Comparison of ENCODE assay signal across 10 mouse cellular contexts in the genomic region with DNA sequence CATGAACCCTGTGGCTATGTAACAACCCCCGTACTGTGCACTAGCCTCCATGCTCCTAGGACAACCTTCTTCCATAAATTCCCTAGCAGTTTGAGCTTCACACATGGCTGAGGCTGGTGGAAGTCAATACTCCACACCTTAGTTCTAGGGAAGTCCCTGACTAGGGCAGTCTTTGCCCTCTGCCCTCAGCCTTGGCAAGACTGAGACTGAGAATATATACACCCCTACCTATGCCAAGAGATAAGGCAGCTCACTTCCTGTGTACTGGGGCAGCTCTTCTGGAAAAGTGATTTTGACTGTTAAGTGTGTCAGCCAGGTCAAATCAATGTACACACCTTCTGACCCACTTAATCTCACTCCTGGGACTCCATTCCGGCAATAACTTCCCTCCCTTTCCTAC. TPM values are rescaled to one million over a fixed set of nuclear protein-coding genes. Genes with fewer than 3 reads are reported as not detected.
DNase-seq lines count a peak whose midpoint lies in the region; ATAC-seq lines count a peak whose summit lies in the region.
"Had no signal": no experiment of that assay in that cellular context is flagged by ENCODE, and none has a peak within 500 bp of the region (broad histone marks: within the 10 kb centered on the region; RNA-seq: fewer than 3 reads in every experiment).

No protein-coding gene starts in this region.

- no peaks in the 10 kb centered on the region for H3K9me3 ChIP-seq in embryonic facial prominence, embryonic 13.5 days
- H3K9me3 ChIP-seq in embryonic facial prominence, embryonic 10.5 days: no peaks in the 10 kb centered on the region
- no peaks in the 10 kb centered on the region for H3K9me3 ChIP-seq in megakaryocyte, embryonic 14.5 days
- H3K9me3 ChIP-seq in forebrain, embryonic 12.5 days: no peaks in the 10 kb centered on the region
- H3K9me3 ChIP-seq: lung, embryonic 15.5 days; neural tube, embryonic 13.5 days had no signal

- H3K27ac ChIP-seq in embryonic facial prominence, embryonic 13.5 days: no peak overlapping the region
- no peak overlapping the region for H3K27ac ChIP-seq in embryonic facial prominence, embryonic 10.5 days (replicated peaks)
- H3K27ac ChIP-seq in forebrain, embryonic 12.5 days: no peak overlapping the region
- H3K27ac ChIP-seq: lung, embryonic 15.5 days; neural tube, embryonic 13.5 days had no signal

- 75% methylated on average over 2 of the region's 2 CpGs for WGBS in embryonic facial prominence, embryonic 13.5 days
- WGBS in embryonic facial prominence, embryonic 10.5 days: 76% methylated on average over 2 of the region's 2 CpGs
- WGBS in forebrain, embryonic 12.5 days: 97% methylated on average over 2 of the region's 2 CpGs

- no peak for DNase-seq in embryonic facial prominence, embryonic 10.5 days (ENCODE audit: low spot score)
- peak; percentile 52 for DNase-seq in kidney, postnatal 14 days
- DNase-seq in thymus, postnatal 0 days (ENCODE audit: low spot score): peak; percentile 47
- no peak for DNase-seq in spleen, postnatal 10 days (ENCODE audit: low spot score in 2 of 2)

- H3K36me3 ChIP-seq in embryonic facial prominence, embryonic 13.5 days: peaks cover 14% of the 10 kb centered on the region
- peaks cover 26% of the 10 kb centered on the region for H3K36me3 ChIP-seq in embryonic facial prominence, embryonic 10.5 days (replicated peaks)
- peaks cover 97% of the 10 kb centered on the region for H3K36me3 ChIP-seq in megakaryocyte, embryonic 14.5 days (replicated peaks; ENCODE audit: low read length)
- H3K36me3 ChIP-seq in forebrain, embryonic 12.5 days (replicated peaks): peaks cover 6% of the 10 kb centered on the region; the same call in 1 of the 2 replicates

- no peaks in the 10 kb centered on the region for H3K27me3 ChIP-seq in embryonic facial prominence, embryonic 13.5 days
- H3K27me3 ChIP-seq in embryonic facial prominence, embryonic 10.5 days (replicated peaks; ENCODE audit: low read depth, poor library complexity, severe bottlenecking): no peaks in the 10 kb centered on the region
- no peaks in the 10 kb centered on the region for H3K27me3 ChIP-seq in megakaryocyte, embryonic 14.5 days (replicated peaks)
- no peaks in the 10 kb centered on the region for H3K27me3 ChIP-seq in forebrain, embryonic 12.5 days
- H3K27me3 ChIP-seq: lung, embryonic 15.5 days; neural tube, embryonic 13.5 days had no signal

- H3K4me1 ChIP-seq in embryonic facial prominence, embryonic 13.5 days: peaks cover 44% of the 10 kb centered on the region
- peaks cover 53% of the 10 kb centered on the region for H3K4me1 ChIP-seq in embryonic facial prominence, embryonic 10.5 days
- peaks cover 100% of the 10 kb centered on the region for H3K4me1 ChIP-seq in megakaryocyte, embryonic 14.5 days
- H3K4me1 ChIP-seq in forebrain, embryonic 12.5 days: peaks cover 28% of the 10 kb centered on the region

- no peak overlapping the region for H3K9ac ChIP-seq in embryonic facial prominence, embryonic 13.5 days
- H3K9ac ChIP-seq in forebrain, embryonic 12.5 days: no peak overlapping the region
- H3K9ac ChIP-seq: lung, embryonic 15.5 days; neural tube, embryonic 13.5 days had no signal

- H3K4me2 ChIP-seq in embryonic facial prominence, embryonic 13.5 days: no peak overlapping the region
- no peak overlapping the region for H3K4me2 ChIP-seq in forebrain, embryonic 12.5 days
- H3K4me2 ChIP-seq: lung, embryonic 15.5 days; neural tube, embryonic 13.5 days had no signal

- H3K4me3 ChIP-seq in embryonic facial prominence, embryonic 13.5 days: no peak overlapping the region
- H3K4me3 ChIP-seq in embryonic facial prominence, embryonic 10.5 days: no peak overlapping the region
- H3K4me3 ChIP-seq in megakaryocyte, embryonic 14.5 days (replicated peaks): peak overlapping the region; percentile 66
- H3K4me3 ChIP-seq in forebrain, embryonic 12.5 days (replicated peaks): no peak overlapping the region
- H3K4me3 ChIP-seq: lung, embryonic 15.5 days; neural tube, embryonic 13.5 days had no signal

- peak; percentile 44; the same call in 1 of the 2 replicates for ATAC-seq in embryonic facial prominence, embryonic 13.5 days (ENCODE audit: insufficient number of reproducible peaks, insufficient read depth, low FRiP score, low TSS enrichment, low read depth)
- no peak for ATAC-seq in megakaryocyte, adult 5-6 weeks (ENCODE audit: poor library complexity, severe bottlenecking)
- no peak for ATAC-seq in forebrain, embryonic 12.5 days (ENCODE audit: low FRiP score)

RNA-seq across cellular contexts. Expression of a gene that starts 34.0 kb away (rescaled TPM):
- polyA plus RNA-seq in embryonic facial prominence, embryonic 13.5 days (2015; fragmentation: Nextera tagmentation; extraction: Ambion mirVana): 0.74 and 0.96 TPM in 2 replicates
- polyA plus RNA-seq in embryonic facial prominence, embryonic 10.5 days (2016; fragmentation: Nextera tagmentation; extraction: Ambion mirVana): 0.40 and 0.57 TPM in 2 replicates
- polyA plus RNA-seq in megakaryocyte, embryonic 14.5 days (2012; ENCODE audit: insufficient read depth, low replicate concordance): 1.1 and 7.2 TPM in 2 replicates
- 0.30 and 0.31 TPM in 2 replicates for total RNA-seq in megakaryocyte, adult 5-6 weeks (2015)
- total RNA-seq in megakaryocyte, adult 5-6 weeks (2017): 0.18 and 0.28 TPM in 2 replicates
- 21.4 and 22.4 TPM in 2 replicates for polyA plus RNA-seq in thymus, postnatal 0 days (2015; fragmentation: Nextera tagmentation; extraction: Ambion mirVana)
- 1.3 and 1.4 TPM in 2 replicates for polyA plus RNA-seq in forebrain, embryonic 12.5 days (2016; fragmentation: Nextera tagmentation; extraction: Ambion mirVana)

RNA-seq across cellular contexts. Expression of a gene that starts 39.6 kb away (rescaled TPM):
- polyA plus RNA-seq in embryonic facial prominence, embryonic 13.5 days (2015; fragmentation: Nextera tagmentation; extraction: Ambion mirVana): 87.6 and 91.1 TPM in 2 replicates
- 88.1 and 92.5 TPM in 2 replicates for polyA plus RNA-seq in embryonic facial prominence, embryonic 10.5 days (2016; fragmentation: Nextera tagmentation; extraction: Ambion mirVana)
- polyA plus RNA-seq in megakaryocyte, embryonic 14.5 days (2012; ENCODE audit: insufficient read depth, low replicate concordance): 20.9 and 22.8 TPM in 2 replicates
- 60.6 and 66.0 TPM in 2 replicates for total RNA-seq in megakaryocyte, adult 5-6 weeks (2015)
- 72.4 and 76.5 TPM in 2 replicates for total RNA-seq in megakaryocyte, adult 5-6 weeks (2017)
- 58.5 and 65.0 TPM in 2 replicates for polyA plus RNA-seq in thymus, postnatal 0 days (2015; fragmentation: Nextera tagmentation; extraction: Ambion mirVana)
- polyA plus RNA-seq in forebrain, embryonic 12.5 days (2016; fragmentation: Nextera tagmentation; extraction: Ambion mirVana): 82.6 and 90.6 TPM in 2 replicates

Comparison
In these comparisons a context has a peak if more than half of its experiments do, and no peak if none do; other contexts are left out.
1. DNase-seq: peak in kidney, postnatal 14 days (single experiment) and thymus, postnatal 0 days (single experiment); none in embryonic facial prominence, embryonic 10.5 days (single experiment) and spleen, postnatal 10 days (0 of 2).